Mouse (Mus musculus) E14TG2a.4 (cell line): ENCODE results near the gene Tmem189.

Experiments
- CTCF ChIP-seq: conservative IDR thresholded peaks from 2 replicates; pipeline ENCODE4 v1.5.1; 2014; ENCODE audit warnings: low read length
- POU5F1 ChIP-seq: IDR thresholded peaks from 2 replicates; pipeline ENCODE4 v1.6.1; 2014; ENCODE audit warnings: low read length, borderline replicate concordance

DNA sequence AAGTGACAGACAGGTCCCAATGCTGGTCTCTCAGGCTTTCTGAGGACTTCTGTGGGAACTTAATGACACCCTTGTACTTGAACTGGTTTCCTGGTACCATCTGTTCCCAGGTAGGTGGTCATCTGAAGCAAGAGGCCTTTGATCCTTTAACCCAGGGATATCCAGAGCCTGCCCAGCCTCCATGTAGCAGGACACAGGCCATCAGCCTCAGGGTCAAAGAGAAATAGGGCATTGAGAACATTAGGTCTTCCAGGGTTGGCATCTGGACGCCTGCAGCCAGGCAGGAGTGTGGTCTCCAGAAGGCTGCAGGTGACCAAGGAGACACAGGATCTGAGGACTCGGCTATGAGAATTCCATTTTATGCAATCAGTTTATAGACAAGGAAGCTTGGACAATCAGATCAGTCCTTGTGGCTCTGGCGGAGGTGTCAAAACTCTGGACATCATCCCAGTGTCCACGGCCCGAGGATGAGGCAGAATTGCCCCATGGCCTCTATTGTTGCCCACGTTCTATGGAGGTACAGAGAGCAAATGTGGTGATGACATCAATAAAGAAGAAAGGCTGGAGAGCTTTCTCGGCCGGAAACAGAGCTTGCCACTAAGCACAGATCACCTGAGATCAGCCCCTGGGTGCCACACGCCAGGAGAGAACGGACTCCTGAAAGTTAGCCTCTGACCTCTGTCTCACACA, 34.6 kb downstream of the Tmem189 start:
- no peak for TF ChIP-seq CTCF
- TF ChIP-seq POU5F1, result no peak
